Mouse (Mus musculus) adrenal gland, adult 8-10 months (tissue): ENCODE measurements around the gene Cul7. TPM values are rescaled to one million over a fixed set of nuclear protein-coding genes. Genes with fewer than 3 reads are reported as not detected.

Experiments used
- DNase-seq: peaks from one replicate; pipeline ENCODE4 v3.0.0; 2022
- total RNA-seq, 4 experiments: library from RNA; stranded (reverse); gene quantifications; 2 replicates each; pipeline ENCODE4 v1.2.4; 2022

The Cul7 gene
- total RNA-seq, 4 experiments from 2014 or later, result 42.0 to 53.5 (median 47.2) TPM

DNA sequence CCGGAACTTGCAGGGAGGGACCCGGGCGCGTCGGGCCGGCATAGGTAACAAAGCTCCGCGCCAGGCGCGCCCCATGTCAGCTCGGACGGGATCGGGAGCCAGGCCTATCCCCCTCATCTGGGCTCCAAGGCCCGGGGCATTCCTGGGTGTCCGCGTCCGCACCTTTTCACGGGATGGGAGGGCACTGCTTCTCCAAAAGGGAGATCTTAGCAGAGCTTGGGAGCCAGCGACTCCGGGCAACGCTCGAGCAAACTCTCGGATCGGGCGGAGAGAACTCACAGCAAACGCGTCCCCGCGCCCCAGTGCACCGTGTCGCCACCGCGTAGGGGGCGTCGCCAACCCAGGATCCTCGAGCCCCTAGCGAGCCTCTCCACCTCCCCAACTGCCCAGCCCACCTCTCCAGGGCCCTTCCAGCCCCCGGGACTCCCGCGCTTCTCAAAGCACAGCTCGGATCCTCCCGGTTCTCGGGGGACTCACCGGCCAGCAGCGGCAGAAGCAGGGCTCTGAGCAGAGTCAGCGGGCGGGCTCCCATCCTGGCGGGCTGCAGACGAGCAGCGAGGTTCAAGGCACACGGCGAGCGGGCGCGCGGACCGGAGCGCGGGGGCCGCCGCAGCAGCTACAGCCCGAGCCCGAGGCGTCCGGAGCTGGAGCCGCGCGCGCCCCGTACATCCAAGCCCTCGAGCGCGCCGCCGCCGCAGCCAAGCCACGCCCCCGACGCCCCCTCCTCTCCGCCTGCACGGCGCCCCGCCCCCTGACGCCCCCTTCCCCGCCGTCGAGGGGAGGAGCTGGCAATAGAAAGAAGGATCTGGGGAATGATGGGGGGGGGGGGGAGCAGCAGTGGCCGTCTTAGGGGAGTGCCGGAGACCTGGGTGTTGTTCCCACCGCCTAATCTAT is 21.1 kb upstream of the Cul7 start, which contains the start of gene Ptk7:
TSS of gene Ptk7 (minus strand) at position 714 of the 894 bp plus-strand sequence.
- no peak for DNase-seq

DNA sequence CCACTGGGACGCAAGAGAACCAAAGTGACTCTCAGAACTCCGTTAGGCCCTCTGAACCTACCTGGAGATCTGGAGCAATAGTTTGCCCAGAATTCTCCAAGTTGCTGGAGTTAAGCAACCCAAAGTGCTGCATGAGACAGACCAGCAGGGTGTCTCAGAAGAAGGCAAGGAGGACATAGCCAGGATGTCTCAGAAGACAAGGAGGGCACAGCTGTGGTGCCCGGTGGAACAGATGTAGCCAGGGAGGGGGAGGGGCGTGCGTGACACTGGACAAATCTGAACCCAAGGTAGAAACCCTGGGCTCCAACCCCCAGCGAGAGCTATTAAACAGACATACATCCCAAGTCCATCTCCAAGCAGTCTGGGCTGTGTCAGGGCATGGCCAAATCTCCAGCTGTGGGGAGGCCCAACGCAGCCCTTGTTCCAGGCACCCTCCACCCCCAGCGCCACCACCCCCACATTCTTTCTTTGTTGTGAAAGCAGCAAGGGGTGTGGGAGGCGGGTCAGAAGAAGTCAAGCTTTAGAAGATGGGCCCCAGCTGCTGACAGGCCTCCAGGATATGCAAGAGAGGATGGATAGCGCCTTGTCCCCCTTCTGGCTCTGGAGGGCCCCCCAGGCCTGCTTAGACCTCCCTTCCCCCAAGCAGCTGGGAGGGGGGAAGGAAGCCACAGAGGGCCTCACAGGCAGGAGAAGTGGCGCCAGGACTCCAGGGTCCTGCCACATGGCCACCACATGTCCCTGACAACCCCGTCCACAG is 20.3 kb upstream of the Cul7 start:
- no peak for DNase-seq

DNA sequence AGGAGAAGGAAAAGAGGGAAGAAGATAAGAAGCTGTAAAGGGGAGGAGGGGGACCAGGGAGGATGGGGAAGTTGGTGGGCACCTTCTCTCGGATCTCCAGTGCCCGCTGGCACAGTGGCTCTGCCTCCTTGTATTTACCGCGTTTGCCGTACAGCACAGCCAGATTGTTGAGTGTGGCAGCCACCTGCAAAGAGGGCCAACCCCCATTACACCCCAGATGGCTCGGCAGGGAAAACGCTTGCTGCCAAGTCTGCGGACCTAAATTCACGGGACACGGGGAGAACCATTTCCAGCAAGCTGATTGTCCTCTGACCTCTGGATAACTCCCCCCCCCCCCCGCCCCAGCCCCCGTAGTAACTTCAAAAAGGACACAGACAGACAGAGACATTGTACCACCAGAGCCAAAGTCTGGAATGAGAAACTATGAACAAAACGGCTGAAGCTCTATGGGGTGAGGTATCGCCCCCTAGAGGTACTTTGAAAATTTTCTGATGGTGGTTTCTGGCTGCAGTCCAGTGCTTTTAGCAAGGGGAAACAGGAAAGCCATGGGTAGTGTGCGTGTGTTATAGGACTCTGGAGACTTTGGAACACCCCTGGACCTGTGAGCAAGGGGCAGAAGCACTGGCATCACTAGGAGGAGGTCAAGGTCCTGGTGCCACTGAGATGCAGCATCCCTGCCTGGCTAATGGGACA is 13.2 kb upstream of the Cul7 start:
- no peak for DNase-seq

- no peak for DNase-seq
Observed at GRCm38 (mm10) chr17:46639929-46640328, 10.2 kb upstream of the Cul7 start.

GRCm38 (mm10) chr17:46642060-46642459 is 8.1 kb upstream of the Cul7 start:
- DNase-seq, result no peak

DNA sequence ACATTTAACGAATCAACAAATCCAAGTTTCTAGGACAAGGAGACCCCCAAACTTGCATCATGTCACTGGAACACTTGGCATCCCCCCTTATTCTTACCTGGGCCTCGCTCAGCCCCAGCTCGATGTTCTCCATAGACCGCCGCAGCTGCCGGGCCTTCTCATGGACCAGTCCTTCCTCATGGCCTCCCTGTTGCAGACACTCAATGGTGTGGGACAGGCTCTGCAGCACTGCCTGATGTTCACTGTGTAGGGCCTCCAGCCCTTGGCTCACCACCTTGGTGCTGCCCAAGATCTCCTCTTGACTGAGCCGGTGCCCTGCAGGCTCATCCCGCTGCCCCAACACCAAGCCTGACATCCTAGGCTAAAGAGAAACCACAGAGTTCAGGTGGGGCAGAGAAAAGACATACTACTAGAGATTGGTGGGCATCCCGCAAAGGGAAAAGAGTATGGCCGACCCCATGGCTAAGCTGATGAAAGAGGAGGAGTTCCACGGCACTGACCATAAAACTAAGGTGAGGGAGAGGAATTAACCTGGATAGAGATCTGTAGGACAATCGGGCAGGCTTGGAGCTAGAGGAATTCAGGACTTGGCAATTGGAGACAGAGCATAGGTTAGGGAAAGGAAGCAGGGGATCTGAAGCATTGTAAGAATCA is 5.9 kb upstream of the Cul7 start:
- DNase-seq, result no peak

DNA sequence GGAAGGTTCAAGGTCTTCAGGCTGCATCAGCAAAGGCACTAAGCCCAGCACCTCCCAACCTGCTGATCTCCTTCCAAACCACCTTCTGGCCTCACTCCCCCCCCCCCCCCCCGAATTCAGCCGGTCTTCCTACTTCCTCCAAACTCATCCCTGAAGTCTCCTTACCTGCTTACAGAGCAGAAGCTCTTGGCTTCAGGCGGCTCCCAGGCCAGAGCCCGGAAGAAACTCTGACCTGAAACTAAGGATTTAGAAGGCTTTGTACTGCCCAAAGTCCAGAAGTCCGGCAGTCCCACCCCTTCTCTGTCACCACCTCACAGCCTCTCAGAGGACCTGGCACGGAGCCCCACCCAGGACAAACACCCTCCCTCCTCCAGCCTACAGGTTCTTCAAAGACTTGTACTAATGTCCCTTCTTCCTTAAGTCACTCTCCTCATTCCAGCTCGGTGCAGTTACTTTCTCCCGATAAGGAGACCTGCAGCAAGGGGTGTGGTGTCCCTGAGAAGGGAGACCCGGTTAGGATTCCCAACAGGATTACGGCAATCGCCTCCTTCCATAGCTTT is 5.1 kb upstream of the Cul7 start:
- DNase-seq, result peak; percentile 69

- DNase-seq, result peak; percentile 97
Observed at GRCm38 (mm10) chr17:46645561-46646321, 4.4 kb upstream of the Cul7 start, which contains the start of the genes Klc4 and Mrpl2. TSS of gene Klc4 (minus strand) at chr17:46646022. TSS of gene Mrpl2 (plus strand) at chr17:46646229.

DNA sequence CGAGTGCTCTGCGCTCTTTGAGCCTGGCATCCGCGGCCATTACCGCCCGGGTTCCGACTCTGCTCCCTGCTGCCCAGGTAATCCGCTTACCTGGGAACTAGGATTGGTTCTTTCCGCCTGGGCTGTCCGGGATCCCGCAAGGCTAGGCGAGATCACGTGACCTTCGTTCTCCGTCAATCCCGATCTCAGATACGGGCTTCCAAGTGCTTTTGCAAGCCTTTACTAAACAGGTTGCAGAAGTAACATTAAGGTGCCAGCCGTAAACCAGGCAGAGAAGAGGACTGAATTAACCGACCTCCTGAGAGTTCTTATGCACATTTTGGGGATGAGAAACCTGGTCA is 3.8 kb upstream of the Cul7 start:
- DNase-seq, result no peak

GRCm38 (mm10) chr17:46647279-46647678 is 2.9 kb upstream of the Cul7 start:
- DNase-seq, result no peak

DNA sequence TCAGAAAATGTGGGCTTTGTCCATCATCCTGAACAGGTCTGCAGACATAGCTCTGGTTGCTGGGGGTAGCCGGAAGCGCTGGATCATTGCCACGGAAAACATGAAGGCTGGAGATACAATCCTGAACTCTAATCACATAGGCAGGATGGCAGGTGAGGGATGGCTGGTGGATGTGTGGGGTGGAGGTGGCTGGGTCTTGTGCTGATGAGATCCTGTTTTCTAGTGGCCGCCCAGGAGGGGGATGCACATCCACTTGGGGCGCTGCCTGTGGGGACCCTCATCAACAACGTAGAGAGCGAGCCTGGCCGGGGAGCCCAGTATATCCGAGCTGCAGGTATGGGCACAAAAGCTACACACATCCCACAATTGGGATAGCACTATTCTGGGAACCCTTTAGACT is 1.7 kb upstream of the Cul7 start:
- no peak for DNase-seq

DNA sequence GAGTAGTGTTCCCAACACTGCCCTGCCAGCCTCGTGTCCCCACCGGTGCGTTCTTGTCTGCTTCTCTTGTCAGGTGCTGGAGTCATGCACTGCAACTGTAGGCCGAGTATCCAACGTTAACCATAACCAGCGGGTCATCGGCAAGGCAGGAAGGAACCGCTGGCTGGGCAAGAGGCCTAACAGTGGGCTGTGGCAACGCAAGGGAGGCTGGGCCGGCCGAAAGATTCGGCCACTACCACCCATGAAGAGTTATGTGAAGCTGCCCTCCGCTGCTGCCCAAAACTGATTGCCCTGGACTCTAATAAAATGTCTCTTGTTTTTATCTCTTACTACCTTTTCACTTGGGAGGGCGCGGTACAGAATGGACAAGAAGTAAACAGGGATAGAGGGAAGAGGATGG is 326 bp upstream of the Cul7 start:
- DNase-seq, result no peak

DNA sequence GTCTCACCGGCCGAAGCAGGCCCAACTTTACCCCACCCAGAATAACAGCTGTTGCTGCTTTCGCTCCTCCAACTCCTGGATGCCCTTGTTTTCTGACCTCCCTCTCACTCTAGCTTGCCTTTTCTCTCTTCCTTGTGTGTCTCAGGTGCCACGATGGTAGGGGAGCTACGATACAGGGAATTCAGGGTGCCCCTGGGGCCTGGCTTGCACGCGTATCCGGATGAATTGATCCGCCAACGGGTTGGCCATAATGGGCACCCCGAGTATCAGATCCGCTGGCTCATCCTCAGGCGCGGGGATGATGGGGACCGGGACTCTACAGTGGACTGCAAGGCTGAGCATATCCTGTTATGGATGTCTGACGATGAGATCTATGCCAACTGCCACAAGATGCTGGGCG is 1.2 kb downstream of the Cul7 start:
- no peak for DNase-seq

DNA sequence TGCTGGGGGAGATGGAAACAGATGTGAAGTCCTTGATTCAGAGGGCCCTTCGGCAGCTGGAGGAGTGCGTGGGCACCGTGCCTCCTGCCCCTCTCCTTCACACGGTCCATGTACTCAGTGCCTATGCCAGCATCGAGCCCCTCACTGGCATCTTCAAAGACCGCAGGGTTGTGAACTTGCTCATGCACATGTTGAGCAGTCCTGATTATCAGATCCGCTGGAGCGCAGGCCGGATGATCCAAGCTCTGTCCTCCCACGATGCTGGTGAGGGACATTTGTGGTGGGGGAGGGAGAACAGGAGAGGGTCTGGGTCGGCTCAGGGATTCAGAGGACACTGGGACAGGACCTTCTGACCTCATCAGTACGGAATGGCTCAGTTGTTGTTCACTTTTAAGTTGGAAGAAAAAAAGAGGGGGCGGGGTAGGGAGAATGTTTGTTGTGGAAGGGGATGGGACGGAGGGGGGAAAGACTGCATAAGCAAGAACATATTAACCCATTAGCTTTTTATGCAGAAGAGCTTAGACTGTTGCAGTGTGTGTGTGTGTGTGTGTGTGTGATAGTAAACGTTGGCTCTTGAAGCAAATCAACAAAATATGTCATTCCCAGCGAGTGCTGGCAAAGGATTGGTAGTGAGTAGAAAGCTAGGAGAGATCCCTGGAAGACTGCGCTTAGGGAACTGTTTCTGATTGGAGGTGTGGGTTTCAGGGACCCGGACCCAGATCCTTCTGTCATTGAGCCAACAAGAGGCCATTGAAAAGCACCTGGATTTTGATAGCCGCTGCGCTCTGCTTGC is 1.8 kb downstream of the Cul7 start:
- no peak for DNase-seq

DNA sequence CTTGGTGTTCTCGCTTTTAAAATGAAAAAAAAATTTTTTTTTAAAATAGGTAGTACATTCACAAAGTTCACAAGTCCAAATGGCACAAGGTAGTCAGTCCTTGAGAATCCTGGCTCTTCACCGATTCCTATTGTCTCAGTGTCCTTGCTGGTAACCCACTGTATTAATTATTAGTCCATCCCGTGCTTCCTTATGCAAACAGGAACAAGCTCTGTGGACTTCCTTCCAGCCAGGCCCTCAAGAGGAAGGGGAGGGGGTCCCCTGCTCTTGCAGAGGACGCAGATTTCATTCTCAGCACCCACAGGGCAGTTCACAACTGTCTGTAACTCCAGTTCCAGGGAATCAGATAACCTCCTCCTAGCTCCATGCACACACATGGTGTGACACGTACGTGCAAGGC is 5.9 kb downstream of the Cul7 start:
- no peak for DNase-seq

DNA sequence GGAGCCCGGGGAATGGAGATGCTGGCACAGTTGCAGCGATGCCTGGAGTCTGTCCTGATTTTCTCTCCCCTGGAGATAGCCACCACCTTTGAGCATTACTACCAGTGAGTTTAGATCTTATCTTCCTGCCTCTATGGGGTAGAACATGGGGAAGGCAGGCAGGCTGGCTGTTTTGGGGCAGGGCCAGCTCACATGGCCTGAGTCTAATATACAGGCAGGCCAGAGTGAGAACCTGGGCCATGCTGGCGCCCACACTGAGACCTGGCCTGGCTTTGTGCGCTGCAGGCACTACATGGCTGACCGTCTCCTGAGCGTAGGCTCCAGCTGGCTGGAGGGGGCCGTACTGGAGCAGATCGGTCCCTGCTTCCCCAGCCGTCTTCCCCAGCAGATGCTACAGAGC is 11.2 kb downstream of the Cul7 start:
- no peak for DNase-seq

- DNase-seq, result no peak
Observed at GRCm38 (mm10) chr17:46661981-46662380, 11.8 kb downstream of the Cul7 start.

GRCm38 (mm10) chr17:46662730-46663129 is 12.6 kb downstream of the Cul7 start:
- DNase-seq, result no peak

- no peak for DNase-seq
Observed at GRCm38 (mm10) chr17:46667712-46668111, 17.6 kb downstream of the Cul7 start.

DNA sequence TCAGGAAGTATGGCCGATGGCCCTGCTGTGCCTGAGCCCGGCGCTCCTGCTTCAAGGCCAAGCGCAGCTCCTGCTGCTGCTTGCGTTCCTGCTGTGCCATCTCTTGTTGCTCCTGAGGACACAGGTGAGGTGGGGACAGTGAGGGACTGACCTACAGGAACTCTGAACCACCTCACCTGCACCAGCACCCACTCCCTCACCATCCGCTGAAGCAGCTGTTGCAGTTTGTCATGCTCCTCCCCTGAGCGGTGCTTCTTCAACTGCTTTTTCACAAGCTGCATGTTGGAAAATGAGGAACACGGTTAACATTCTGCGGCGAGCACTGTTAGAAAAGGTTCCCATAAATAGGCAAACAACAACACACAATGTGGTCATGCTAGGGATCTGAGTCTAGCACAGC is 19.8 kb downstream of the Cul7 start:
- DNase-seq, result no peak
